Mouse (Mus musculus) layer of hippocampus, adult 6 months (tissue): ENCODE data around the gene Hnrnpc. TPM values are rescaled to one million over a fixed set of nuclear protein-coding genes. Genes with fewer than 3 reads are reported as not detected.

ENCODE experiments used
- long read RNA-seq, 2 experiments: library from polyadenylated mRNA; unstranded; transcript quantifications; one replicate each; pipeline ENCODE4 v2.0.0; 2019 to 2020
- polyA plus RNA-seq: library from polyadenylated mRNA; unstranded; fragments of <200 nt; fragmentation: Nextera tagmentation; gene quantifications from 2 replicates; pipeline ENCODE4 v1.2.3, GENCODE M21; 2021

Hnrnpc gene
- polyA plus RNA-seq, result 155 and 157 TPM in 2 replicates
- long read RNA-seq, experiment 1, transcript Hnrnpc-211 (9 exons, 1,691 nt), result minor isoform, 24 of 249 reads
- long read RNA-seq, experiment 1, transcript Hnrnpc-205 (9 exons, 2,617 nt), result major isoform, 32 of 249 reads
- long read RNA-seq, experiment 1, transcript Hnrnpc-206 (9 exons, 1,683 nt), result minor isoform, 14 of 249 reads
- long read RNA-seq, experiment 1, transcript Hnrnpc-201 (9 exons, 2,847 nt), result minor isoform, 19 of 249 reads
- long read RNA-seq, experiment 1, partial matches to known transcripts, result 101 of 249 reads
- long read RNA-seq, experiment 1, other reads (novel, unspliced or antisense), result 38 of 249 reads
- long read RNA-seq, experiment 2, transcript Hnrnpc-201 (9 exons, 2,847 nt), result minor isoform, 66 of 596 reads
- long read RNA-seq, experiment 2, transcript Hnrnpc-211 (9 exons, 1,691 nt), result minor isoform, 104 of 596 reads
- long read RNA-seq, experiment 2, transcript Hnrnpc-205 (9 exons, 2,617 nt), result major isoform, 132 of 596 reads
- long read RNA-seq, experiment 2, transcript Hnrnpc-209 (9 exons, 2,498 nt), result minor isoform, 47 of 596 reads
- long read RNA-seq, experiment 2, partial matches to known transcripts, result 27 of 596 reads
- long read RNA-seq, experiment 2, other reads (novel, unspliced or antisense), result 141 of 596 reads

GRCm38 (mm10) chr14:52103856-52104676, at the start of gene Hnrnpc:
Hnrnpc (minus strand) TSS chr14:52104028.

GRCm38 (mm10) chr14:52110346-52110745, 6.5 kb upstream of the Hnrnpc start, which contains the start of gene Rpgrip1:
Rpgrip1 (plus strand) TSS chr14:52110704.

GRCm38 (mm10) chr14:52042359-52042758, 61.5 kb downstream of the Hnrnpc start, which contains the start of gene Olfr221:
Olfr221 (minus strand) TSS chr14:52042459.

Other genes starting within 250 kb of the Hnrnpc start
- 16.4 and 19.8 TPM in 2 replicates for gene Mettl17, start 219.2 kb downstream of the Hnrnpc start, polyA plus RNA-seq
- gene Slc39a2, start 211.1 kb downstream of the Hnrnpc start, polyA plus RNA-seq, result 0.14 and 0.15 TPM in 2 replicates
- 854 and 926 TPM in 2 replicates for gene Ndrg2, start 189.9 kb downstream of the Hnrnpc start, polyA plus RNA-seq
- not detected in 2 replicates for gene Tppp2, start 185.6 kb downstream of the Hnrnpc start, polyA plus RNA-seq
- 0.10 TPM in 2 replicates for gene Rnase13, start 181.3 kb downstream of the Hnrnpc start, polyA plus RNA-seq
- 29.4 and 29.7 TPM in 2 replicates for gene Arhgef40, start 119.3 kb downstream of the Hnrnpc start, polyA plus RNA-seq
- 0.20 TPM in 1 of 2 replicates, not detected in the other for gene Tmem253, start 88.4 kb downstream of the Hnrnpc start, polyA plus RNA-seq
- gene Zfp219, start 83.3 kb downstream of the Hnrnpc start, polyA plus RNA-seq, result 7.9 and 8.1 TPM in 2 replicates
- gene Olfr221, start 61.6 kb downstream of the Hnrnpc start, polyA plus RNA-seq, result not detected in 2 replicates
- gene Rpgrip1, start 6.7 kb upstream of the Hnrnpc start, polyA plus RNA-seq, result 88.3 and 128 TPM in 2 replicates
- 15.3 and 19.1 TPM in 2 replicates for gene Supt16, start 93.4 kb upstream of the Hnrnpc start, polyA plus RNA-seq
- gene Chd8, start 153.8 kb upstream of the Hnrnpc start, polyA plus RNA-seq, result 4.4 and 5.5 TPM in 2 replicates
- 40.8 and 44.9 TPM in 2 replicates for gene Tox4, start 175.1 kb upstream of the Hnrnpc start, polyA plus RNA-seq
- gene Rab2b, start 175.5 kb upstream of the Hnrnpc start, polyA plus RNA-seq, result 26.9 and 28.1 TPM in 2 replicates
- gene Mettl3, start 201.1 kb upstream of the Hnrnpc start, polyA plus RNA-seq, result 20.4 and 23.3 TPM in 2 replicates
- 7.0 and 8.6 TPM in 2 replicates for gene Sall2, start 224.7 kb upstream of the Hnrnpc start, polyA plus RNA-seq